Mouse (Mus musculus) adrenal gland, postnatal 10 days (tissue): Measurements from ENCODE around the gene R3hcc1l. TPM values are rescaled to one million over a fixed set of nuclear protein-coding genes. Genes with fewer than 3 reads are reported as not detected.

ENCODE experiments used
- DNase-seq: peaks from one replicate; pipeline ENCODE4 v3.0.0; 2021; ENCODE audit warnings: mixed read lengths
- total RNA-seq, 2 experiments: library from RNA; stranded (reverse); gene quantifications; 2 replicates each; pipeline ENCODE4 v1.2.3; 2021

Gene R3hcc1l
- total RNA-seq, 2 experiments from 2014 or later: 18.3 to 23.7 TPM

DNA sequence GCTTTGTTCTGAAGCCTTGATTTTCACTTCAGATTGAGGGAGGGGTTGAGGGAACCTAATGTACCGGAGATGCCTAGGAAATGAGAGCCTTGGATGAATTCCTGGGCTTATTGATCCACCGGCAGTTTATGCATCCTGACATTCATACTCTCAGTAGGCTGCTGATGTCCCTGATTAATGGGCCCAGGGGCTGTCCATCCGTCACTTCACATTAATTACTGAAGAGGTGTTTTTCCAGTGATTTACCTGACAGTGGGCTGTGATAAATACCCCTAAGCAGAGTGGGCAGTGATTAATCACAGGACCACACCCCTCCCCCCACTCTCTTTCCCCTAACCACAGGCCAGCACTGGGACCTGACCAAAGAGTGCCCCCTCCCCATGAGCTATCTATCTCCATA lies 22.1 kb downstream of the R3hcc1l start:
- DNase-seq: no peak

DNA sequence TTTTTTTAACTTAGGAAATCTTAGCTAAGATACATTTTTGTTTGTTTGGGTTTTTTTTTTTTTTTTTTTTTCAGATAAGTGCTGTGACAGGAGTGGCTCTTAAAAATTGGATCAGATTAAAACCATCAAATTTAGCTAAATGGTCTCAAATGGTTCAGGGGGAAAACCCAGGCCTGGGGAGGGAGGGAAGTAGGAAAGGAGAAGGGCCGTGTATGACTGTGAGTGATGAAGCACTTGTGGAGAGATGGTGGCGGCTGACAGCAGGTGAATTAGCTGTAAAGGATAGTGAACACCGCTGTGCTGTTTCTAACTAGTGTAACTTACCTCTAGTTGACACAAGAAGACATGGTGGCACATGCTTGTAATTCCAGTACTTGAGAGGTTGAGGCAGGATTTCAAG lies 40.1 kb downstream of the R3hcc1l start:
- DNase-seq: no peak

DNA sequence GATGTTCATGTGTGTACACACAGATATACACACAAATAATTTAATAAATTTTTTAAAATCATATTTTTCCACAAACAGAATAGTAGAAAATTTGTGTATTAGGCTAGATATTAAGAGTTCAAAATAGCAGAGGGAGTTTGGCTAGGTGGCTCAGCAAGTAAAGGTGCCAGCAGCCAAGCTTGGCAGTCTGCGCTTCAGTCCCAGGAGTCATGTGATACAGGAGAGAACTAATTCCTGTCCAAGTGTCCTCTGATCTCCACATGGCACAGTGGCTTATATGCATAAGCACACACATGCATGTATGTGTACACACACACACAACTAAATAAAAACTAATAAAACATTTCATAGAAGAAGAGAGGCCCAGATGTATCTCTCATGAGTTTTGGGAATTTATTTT lies 43.4 kb downstream of the R3hcc1l start:
- peak; percentile 38 for DNase-seq

DNA sequence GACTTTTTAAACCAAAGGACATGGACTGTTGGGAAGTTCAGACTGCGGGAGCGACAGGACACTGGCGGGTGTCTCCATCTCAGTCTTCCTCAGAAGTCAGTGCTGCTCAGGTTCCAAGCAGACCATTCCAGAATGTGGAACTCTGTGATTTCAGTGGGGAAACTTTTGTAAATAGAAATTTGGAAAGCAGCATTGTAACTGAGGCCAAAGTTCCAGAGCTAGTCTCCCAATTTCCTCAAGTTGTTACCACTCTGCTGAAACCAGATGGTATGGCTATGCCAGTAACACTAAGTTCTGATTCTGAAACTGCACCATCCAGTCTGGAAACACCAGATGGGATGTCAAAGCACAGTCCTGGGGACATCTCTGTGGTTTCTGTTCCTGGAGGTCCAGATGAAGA lies 44.4 kb downstream of the R3hcc1l start:
- no peak for DNase-seq

DNA sequence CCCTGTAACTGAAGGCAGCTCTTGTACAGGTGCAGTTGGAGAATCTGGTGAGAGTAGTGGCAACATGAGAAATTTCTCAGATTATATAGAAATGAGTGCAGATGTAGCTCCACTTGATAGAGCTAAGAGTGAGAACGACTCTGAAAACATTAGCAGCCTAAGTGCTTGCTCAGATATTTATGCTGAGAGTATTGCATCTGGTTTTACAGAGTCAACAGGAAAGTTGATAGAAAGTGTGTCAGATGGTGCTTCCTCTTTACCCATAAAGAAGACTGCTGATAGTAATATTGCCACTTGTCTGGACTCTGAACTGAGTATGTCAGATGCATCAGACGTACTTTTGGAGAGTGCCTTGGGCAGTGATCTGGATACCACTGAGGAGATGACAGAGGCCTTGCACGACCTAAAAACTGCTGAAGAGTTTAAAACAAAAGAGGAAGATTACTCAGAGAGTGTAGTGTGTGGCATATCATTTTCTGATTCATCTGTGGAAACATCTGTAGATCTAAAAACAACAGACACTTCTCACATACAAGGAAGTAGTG lies 45.2 kb downstream of the R3hcc1l start:
- DNase-seq: no peak

DNA sequence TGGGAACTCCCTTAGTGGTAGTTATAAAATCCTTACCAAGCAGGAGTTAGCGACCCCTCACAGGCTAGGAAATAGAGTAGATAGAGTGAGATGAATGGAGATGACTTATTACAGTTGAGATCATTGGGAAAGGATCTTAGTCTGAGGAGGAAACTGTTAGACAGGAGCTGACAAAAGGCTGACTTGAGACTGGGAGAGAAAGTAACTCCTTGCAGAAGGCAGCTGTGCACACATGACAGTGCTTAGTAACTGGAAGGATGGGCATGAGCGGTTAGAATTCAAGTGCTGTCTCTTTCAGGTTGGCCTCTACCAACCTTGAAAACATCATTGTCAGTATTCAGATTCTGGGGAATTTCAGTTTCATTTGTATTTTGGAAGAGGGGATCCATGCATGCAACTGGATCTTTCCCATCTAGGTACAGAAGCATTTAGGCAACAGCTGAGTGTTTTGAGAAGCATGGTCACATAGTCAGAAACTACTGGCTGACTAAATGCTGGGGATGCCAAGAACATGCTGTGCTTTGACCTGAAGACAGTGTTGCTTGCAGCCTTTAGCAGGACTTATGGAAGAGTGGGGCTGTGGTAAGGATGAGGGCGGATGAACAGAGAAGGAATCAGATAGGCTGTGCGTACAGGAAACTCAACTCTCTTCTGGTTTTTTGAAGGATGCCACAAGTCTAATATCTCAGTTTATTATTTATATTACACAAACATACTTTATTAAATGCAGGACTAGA lies 47.9 kb downstream of the R3hcc1l start:
- DNase-seq: no peak

DNA sequence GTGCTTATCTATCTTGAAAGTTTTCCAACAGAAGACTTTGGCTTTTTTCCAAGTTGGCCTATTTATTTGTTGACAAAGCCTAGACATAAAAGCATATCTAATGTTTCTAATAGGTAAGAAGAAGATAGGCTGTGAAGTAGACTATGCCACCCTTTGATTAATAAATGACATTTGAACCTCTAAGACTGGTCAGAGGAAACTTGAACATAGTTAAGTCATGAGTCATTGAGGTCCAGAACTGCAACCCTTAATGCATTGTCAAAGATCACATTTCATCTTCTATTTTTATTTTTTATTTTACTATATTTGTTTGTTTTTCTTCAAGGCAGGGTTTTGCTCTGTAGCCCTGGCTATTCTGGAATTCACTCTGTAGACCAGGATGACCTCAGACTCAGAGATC lies 48.5 kb downstream of the R3hcc1l start:
- no peak for DNase-seq

DNA sequence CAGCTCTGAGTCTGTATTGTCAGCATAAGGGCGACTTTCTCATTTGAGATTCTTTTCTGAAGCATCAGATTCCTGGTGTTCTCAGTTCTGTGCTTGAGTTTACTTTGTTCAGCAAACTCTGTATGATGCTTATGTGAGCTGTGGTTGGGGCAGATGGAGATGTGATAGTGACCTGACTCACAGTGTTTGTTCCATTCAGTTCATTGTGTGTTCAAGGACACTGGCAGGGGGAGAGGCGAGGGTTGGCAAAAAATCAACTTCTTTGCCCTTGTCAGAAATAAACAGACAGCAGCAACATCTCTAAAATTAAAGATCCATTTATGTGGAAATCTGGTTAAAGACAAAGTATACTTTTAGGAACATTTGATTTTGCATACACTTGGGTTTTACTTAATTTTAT lies 50.5 kb downstream of the R3hcc1l start:
- DNase-seq: peak; percentile 51

DNA sequence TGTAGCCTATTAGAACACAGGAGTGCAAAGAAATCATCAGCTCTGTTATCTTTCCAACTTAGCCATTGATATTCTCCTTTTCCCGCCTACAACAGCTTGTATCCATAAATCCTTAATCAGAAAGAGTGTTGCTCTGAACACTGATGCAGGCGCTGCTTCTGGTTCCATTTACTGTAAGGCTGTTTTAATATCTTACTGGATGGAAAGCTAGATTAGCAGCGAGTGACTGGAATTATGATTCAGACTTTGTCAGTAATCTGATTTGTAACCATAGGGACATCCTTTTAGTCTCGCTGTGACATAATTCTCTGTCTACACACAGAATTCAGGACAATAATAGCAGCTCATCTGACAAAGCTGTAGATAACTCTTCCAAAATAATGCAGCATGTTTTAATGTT lies 52.7 kb downstream of the R3hcc1l start:
- no peak for DNase-seq

DNA sequence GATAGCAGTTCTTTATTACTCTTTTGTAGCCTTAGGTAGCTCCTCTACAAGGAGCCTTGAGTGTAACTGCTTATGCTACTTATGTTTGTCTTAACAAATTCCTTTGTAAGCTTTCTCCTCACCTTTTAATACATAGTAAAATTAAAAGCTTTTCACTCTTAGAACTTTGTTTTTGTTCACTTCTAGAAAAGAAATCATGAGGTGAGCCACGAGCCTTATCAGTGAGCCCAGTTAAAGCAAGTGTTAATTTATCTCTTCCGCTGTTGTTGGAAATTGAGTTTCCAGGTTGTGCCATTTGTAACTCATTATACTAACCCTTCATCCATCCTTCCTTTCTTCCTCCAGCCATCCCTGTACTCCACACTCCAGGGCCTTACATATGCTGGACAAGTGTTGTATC lies 56.8 kb downstream of the R3hcc1l start:
- no peak for DNase-seq

DNA sequence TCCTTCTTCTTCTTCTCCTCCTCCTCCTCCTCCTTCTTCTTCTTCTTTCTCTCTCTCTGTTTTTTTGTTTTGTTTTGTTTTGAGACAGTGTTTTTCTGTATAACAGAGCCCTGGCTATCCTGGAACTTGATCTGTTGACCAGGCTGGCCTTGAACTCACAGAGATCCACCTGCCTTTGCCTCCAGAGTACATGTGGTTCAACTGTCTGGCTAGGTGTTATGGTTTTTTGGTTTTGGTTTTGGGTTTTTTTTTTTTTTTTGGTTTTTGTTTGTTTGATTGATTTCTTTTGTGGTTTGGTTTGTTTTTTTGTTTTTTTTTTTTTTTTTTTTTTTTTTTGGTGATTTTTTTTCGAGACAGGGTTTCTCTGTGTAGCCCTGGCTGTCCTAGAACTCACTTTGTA lies 58.3 kb downstream of the R3hcc1l start:
- no peak for DNase-seq

DNA sequence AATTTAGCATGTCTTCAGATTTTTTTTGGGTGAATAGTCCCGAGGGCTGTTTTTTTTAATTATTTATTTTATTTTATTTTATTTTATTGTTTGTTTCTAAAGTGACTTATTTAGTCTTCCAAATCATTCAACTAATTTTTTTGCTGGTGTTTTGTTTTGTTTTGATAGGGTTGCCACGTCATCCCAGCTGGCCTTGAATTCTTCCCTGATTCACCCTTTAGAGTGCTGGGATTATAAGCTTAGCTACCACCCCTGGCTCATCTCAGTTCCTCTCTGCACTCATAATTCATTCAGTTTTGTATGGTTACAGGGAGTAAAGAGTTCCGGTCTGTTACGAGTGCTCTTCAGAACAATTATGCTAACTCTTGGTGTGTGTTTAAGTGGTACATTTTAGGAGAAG lies 60.1 kb downstream of the R3hcc1l start:
- no peak for DNase-seq

DNA sequence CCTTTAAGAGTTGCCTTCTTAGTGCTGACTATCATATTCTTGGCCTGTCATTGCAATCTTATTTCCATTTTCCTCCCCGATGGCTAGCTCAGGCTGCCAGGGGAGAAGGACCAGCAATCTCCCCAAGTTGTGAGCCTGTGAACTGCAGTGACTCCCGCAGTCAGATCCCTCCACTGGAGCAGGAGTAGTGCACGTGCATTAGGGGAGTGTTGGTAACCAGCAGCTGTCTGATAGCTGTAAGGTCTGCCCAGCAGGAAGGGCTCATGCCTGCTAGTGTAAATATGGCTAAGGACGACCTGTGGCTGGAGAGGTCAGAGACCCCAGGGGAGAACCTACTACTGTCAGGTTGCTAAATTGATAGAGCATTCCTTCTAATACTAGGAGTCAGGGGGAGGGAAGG lies 62.1 kb downstream of the R3hcc1l start:
- no peak for DNase-seq

DNA sequence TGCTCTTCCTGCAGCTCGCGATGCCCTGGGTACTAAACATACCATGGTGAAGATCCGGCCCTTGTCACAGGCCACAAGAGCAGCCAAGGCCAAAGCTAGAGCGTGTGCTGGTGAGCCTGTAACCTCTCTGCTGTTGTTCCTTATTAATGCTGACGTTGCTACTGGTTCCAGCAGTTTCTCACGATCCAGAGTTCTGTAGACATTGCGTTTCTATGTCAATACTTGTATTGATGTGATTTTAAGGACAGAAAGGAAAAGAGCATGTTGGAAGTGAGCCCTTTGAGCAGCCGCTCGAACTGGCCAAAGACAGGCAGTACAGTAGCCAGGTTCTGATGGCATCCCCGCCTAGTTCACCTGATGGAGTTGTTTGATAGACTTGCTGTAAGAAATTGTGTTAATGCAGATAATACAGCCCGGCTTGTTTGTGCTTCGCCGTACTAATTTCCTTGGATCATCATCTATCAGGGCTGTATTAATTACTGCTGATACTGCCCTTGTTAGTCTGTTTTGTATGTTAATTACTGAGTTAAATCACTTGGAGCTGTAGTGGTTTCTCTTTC lies 64.3 kb downstream of the R3hcc1l start:
- DNase-seq: no peak

DNA sequence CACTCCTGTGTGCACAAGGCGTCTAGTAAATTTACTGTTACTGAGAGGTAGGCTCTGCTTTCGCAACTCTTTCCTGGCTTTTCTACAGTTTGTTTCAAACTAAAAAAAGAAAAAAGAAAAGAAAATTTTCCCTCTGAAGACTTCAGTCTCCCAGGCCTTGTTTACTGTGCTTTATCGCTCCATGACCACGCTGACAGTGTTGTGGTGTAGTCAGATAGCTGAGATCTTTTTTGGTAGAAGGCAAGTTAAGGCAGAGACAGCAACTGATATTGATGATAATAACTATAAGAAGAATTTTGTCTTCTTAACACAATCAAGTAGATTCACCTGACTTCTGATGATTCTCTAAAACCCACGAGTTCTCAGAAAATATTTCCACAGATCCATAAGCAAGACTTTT lies 65.1 kb downstream of the R3hcc1l start:
- DNase-seq: no peak

DNA sequence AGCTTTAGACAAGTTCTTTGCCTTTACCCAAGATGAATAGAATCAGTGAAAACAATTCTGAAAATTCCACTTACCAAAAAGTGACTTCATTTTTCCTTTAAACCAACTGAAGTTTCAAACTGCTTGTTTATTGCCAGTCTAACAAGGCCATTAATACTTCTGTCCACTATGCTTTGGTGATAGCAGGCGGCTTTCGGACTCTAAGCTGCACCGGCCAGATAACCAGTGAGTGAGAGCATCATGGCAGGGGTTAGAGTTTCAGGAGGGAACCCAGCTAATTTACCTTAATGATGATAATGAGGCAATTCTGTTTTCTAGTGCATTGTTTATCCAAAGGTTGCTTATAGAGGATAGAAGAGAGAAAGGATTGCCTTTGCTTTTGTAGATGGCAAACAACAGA lies 65.6 kb downstream of the R3hcc1l start:
- DNase-seq: no peak

DNA sequence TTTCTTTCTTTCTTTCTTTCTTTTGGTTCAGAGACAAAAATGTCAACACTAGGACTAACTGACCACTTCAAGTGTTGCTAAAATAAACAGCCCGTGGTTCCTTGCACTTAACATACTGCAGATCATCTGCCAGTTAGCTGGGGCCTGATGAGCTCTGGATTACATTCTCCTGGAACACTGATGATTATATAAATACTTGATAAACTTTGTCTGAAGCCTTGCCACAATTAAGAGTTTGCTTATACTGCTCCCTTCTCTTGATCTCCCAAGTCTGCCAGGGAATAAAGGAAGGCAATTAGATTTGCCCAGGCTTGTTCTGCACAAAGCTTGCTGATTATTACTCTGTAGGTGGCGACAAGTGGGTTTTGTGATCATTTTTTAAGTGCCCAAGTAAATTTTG lies 69.1 kb downstream of the R3hcc1l start:
- DNase-seq: no peak

DNA sequence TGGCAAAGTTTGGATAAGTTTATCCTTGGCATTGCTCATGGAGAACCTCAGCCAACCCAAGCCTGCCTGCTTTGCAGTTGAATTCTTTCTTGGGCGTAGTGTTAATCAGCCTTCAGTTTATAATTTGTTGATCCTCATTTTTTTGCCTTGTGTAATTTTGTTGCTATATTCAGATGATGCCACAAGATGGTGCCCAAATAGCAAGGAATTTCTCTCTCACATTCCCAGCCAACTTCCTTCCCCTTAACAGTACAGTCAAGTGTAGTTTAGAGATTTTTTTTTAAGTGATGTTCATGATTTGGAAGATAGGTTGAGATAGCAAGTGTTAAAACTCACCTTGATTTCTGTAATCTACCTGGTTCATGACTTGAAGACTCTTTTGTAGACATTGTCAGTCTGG lies 70.7 kb downstream of the R3hcc1l start:
- no peak for DNase-seq

DNA sequence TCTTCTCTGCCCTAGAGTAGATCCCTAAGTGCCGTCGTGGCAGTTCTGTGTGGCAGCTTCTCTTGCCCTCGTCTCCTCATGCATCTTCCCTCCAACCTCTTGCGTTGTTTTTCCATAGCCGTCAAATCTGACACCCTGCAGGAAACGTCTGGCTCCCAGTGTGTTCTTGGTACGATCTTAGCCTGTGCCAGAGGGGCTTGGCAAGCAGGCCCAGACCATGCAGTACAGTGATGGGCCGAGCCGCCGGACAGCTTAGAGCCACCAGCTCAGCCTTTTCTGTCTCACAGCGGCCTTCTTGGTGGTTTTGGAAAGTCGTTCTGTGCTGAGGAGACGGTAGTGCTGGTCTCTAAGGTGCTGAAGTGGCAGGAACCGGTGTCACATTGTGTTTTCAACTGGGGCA lies 73.0 kb downstream of the R3hcc1l start:
- DNase-seq: no peak

DNA sequence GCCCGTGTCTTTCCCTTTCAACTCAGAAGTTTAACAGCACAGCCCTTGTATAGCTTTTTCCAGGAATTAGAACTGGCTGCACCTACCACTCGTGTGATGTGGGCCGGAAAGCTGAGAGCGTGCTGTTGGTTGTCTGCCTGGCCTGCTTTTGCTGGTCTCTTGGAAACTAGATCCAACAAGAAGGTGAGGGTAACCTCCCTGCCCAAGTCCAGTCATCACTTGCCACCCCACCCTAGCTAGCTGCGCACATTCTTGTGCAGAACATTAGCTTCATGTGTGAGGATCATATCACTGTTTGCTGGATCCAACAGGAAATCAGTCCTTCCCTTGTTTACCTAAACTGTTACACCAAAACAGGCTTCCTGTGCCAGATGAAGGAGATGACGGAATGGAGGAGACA lies 74.9 kb downstream of the R3hcc1l start:
- no peak for DNase-seq

DNA sequence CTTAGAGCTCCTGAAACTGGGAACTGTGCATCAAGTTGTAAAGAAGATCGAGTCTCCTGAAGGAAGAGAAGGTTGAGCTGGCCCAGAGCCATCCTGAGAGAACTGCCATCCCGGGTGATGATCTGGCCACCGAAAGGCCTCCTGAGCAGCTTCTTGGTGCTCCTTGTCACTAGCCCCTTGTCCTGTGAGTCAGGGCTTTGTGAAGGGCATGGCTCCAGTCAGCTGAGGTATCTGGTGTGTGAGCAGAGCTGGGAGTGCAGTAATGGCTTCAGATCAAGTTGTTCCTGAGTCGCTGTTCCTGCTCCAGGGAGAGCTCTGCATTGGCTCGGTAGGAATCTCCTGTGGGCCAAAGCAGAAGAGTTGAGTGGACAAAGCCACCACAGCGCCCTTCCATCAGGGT lies 76.5 kb downstream of the R3hcc1l start:
- DNase-seq: no peak

DNA sequence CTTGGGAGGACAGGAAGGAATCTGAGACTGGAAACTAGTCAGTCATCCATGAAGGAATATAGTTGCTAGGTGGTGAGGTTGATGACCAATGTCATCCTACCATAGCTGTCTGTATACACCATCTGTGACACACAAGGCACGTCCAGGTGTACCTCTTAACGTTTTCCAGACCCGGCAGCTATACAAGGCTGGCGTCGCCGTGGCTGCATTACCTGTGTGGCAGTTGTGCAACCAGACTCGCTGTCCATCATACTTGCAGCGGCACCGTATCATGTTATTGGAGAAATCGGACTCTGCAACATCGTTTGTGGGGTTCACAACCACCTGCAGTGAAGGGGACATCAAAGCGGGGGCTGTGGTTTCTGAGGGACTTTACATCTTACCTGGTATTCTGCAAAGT lies 78.7 kb downstream of the R3hcc1l start:
- DNase-seq: no peak

DNA sequence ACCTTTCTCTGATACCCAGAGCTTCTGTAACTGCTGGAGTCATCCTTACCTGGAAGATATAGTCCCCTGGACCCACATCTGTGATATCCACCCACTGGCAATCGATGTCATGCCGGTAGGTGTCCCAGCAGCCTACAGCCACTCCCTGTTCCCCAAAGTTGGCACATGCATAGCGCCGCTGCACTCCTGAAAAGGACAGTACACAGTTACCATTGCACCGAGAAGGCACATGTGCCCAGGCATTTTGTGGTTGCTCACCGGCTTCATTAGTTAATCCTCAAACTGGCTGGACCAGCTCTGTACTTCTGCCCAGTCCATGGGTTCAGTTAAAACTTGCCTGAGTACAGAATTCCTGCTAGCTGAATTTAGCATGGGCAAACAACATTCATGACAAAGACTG lies 79.3 kb downstream of the R3hcc1l start:
- no peak for DNase-seq

DNA sequence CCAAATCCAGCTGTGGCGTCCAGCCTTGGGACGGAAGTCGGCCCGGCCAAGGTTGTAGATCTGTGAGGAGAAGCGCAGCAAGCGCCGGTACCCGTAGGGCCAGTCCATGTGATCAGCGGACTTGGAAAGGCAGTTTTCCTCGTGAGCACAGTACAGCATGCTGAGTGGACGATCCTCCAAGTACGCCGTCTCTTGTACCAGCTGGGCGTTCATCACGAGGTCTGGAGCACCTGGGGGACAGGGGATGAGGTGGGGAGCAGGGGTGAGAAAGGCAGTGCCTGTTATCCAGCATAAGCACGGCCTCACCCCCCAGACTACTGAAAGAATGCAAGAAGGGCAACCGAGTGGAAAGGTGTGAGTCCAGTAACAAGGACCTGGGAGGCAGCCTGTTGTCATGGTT lies 81.3 kb downstream of the R3hcc1l start:
- no peak for DNase-seq
